Mouse (Mus musculus) CD8-positive naive resting alpha-beta T cell, adult 57 days (primary cell): ENCODE results near the gene Dera. TPM values are rescaled to one million over a fixed set of nuclear protein-coding genes. Genes with fewer than 3 reads are reported as not detected.

Experiments used
- total RNA-seq: library from RNA; stranded (reverse); gene quantifications from one replicate; pipeline ENCODE4 v1.2.4, GENCODE M21; 2023

Gene Dera
- 29.9 TPM for total RNA-seq

DNA sequence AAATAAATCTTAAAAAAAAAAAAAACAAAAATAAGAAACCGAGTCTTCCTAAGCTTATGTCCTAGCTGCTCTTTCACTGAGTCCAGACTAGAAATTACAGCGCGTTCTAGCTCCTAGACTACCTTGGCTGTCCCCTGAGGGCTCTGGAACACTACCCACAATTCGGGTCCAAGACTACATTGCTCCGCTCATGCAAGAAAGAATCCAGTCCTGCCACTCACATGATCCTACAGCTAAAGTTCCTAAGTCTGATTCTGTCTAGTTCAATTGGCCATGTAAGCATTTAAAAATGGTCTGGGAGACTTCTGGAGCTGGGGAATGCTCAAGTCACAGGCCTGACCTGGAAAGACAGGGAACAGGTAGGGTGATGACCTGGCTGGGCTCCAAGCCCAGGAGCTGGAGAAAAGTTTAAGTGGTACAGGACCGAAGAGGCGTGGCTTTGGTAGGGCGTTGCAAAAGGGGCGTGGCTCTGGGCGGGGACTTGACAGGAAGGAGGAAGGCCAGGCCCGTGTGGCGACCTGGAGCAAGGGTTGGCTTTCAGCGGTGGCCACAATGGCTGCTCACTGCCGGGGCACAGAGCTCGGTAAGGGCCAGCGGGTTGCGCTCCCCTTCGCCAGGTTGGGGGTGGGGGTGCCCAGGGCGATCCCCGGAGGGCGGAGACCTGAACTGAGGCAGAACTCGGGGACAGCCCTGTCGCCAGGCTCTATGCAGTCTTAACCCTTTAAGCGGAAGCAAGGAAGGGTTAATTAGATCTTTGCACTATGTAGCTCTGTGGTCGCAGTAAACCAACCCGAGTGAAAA is at the start of gene Dera:
Gene Dera, plus strand, starts transcription at position 491 of the 801 bp plus-strand sequence.

DNA sequence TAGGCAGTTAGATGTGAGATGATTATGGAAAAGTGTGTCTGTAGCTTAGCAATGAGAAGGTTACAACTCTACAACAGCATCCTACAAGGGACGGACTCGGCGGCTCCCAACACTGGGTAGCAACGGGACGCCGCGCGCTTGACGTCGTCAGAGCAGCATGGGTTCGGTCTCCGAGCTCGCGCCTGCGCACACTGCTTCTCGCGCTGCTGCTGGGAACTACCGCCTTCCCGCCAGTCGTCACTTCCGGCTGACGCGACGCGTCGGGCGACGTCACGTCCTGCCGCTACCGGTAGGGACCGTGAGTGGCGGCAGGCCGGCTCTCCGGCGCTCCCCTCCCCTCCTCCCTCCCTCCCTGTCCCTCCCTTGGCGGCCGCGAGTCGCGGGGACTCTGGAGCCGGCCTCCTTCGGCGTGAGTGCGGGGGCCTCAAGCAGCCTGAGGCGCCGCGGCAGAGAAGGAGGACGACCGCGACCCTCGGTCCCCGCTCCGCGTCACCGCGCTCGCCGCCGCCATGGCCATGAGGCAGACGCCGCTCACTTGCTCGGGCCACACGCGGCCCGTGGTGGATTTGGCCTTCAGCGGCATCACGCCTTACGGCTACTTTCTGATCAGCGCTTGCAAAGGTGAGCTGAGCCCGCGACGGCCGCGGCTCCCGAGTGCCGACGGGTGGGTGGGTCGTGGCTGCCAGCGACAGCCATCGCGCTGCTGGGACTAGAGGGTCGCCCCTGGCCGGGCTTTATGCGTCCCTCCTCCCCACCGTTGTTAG is 19.3 kb upstream of the Dera start, which contains the start of gene Strap:
Gene Strap, plus strand, starts transcription at position 233 of the 764 bp plus-strand sequence.

Other genes starting within 250 kb of the Dera start
- gene Eps8, start 99.7 kb upstream of the Dera start, total RNA-seq, result 1.4 TPM
- gene Strap, start 19.5 kb upstream of the Dera start, total RNA-seq, result 90.8 TPM